Mouse (Mus musculus): Measurements from ENCODE around the gene Robo4. TPM values are rescaled to one million over a fixed set of nuclear protein-coding genes. Genes with fewer than 3 reads are reported as not detected.

Gene Robo4
- polyA plus RNA-seq, 1 experiment from 2014 or later, result 7.0 TPM

- Histone ChIP-seq H3K9ac (ENCODE audit: low read length) (peak overlapping the region; percentile 46; the same call in 1 of the 2 replicates), H3K27ac (ENCODE audit: low read depth, low read length) (no peak overlapping the region)
Measured at GRCm38 (mm10) chr9:37432026-37432666, 30.4 kb downstream of the Robo4 start.

GRCm38 (mm10) chr9:37432720-37433421 is 31.2 kb downstream of the Robo4 start, which contains the start of gene Robo3:
Robo3 (minus strand) TSS chr9:37433246.
- Histone ChIP-seq H3K36me3 (ENCODE audit: control insufficient read depth, insufficient read depth, low read length) (no peaks in the 10 kb centered on the region), H3K27ac (ENCODE audit: low read depth, low read length) (no peak within 1 kb of the TSS), H3K9ac (ENCODE audit: low read length) (peak within 1 kb of the TSS; percentile 46), H3K9me3 (ENCODE audit: control insufficient read depth, low read length) (no peaks in the 10 kb centered on the region), H3K4me1 (replicated peaks; ENCODE audit: control insufficient read depth, insufficient read depth, low read length) (peaks cover 17% of the 10 kb centered on the region), H3K4me2 (ENCODE audit: low read depth, low read length, severe bottlenecking) (peak within 1 kb of the TSS; percentile 74), H3K4me3 (ENCODE audit: low read depth, low read length) (peak within 1 kb of the TSS; percentile 40), H3K27me3 (ENCODE audit: control insufficient read depth, insufficient read depth, low read length) (peaks cover 59% of the 10 kb centered on the region)
- DNase-seq (ENCODE audit: low spot score), result peak; percentile 72
- peak; percentile 59 for ATAC-seq (replicated peaks; ENCODE audit: low FRiP score)
- under 1% methylated on average over 34 of the region's 40 CpGs for WGBS

More at GRCm38 (mm10) chr9:37432026-37432666, 30.4 kb downstream of the Robo4 start:
- peak overlapping the region; percentile 74 for H3K4me2 ChIP-seq (ENCODE audit: low read depth, low read length, severe bottlenecking)
- H3K27me3 ChIP-seq (ENCODE audit: control insufficient read depth, insufficient read depth, low read length), result peaks cover 59% of the 10 kb centered on the region
- no peaks in the 10 kb centered on the region for H3K9me3 ChIP-seq (ENCODE audit: control insufficient read depth, low read length)
- peak; percentile 82 for DNase-seq (ENCODE audit: low spot score)
- no peaks in the 10 kb centered on the region for H3K36me3 ChIP-seq (ENCODE audit: control insufficient read depth, insufficient read depth, low read length)
- H3K4me3 ChIP-seq (ENCODE audit: low read depth, low read length), result peak overlapping the region; percentile 40
- peak; percentile 71 for ATAC-seq (replicated peaks; ENCODE audit: low FRiP score)
- peaks cover 17% of the 10 kb centered on the region for H3K4me1 ChIP-seq (replicated peaks; ENCODE audit: control insufficient read depth, insufficient read depth, low read length)
- 1% methylated on average over 16 of the region's 17 CpGs for WGBS

DNA sequence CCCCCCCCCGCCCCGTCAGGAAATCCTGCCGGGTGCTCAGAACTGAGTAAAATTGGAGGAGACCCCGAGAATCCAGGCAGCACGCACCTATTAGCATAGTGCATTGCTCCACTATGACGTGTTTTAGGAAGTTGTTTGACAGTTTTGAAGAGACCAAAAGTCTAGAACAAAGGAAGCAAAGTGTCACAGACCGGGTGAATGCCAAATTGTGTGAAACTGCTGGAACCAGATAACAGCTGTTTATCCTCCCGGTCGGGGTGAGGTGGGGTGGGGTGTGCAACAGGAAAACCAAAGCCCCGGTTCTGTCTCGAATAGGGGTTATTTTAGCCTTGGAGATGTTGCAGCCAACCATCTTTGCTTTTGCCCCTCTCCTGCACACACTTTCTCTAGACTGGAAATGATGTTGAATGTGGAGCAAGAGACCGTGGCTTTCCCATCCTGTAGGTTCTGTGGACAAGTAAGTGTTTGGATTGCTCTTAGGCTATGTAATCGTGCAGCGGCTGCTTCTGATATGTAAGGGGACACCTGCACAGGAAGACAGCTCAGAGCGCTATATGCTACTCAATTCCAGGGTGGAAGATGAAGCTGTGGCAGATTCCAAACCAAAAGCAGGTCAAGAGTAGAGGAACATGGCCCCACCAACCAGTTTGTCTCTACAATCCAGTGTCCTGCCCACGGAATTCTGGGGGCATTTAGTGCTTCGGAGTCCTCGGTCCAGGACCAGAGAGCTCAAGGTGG is 32.3 kb downstream of the Robo4 start:
- ATAC-seq (replicated peaks; ENCODE audit: low FRiP score) (no peak), DNase-seq (ENCODE audit: low spot score) (no peak)
- peaks cover 17% of the 10 kb centered on the region for H3K4me1 ChIP-seq (replicated peaks; ENCODE audit: control insufficient read depth, insufficient read depth, low read length)

DNA sequence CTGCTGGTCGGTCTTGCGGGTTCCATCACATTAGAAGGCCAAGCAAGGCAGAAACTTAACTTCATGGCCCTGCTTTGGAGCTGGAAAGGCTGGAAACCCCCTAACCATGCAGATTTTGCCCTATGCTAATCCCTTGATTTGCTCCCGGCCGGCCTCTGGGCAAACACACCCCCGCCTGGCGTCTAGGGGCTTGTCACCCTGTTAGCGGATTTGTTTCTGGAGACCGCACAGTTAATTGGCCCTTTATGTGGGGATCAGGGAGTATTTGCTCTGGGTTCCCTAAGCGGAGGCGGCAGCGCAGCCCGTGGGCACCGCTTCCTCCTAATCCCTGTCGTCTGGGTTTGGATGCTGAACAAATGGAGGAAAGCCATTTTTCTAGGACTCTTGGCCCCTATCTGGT is 33.2 kb downstream of the Robo4 start:
- Histone ChIP-seq H3K36me3 (ENCODE audit: control insufficient read depth, insufficient read depth, low read length) (no peaks in the 10 kb centered on the region), H3K9me3 (ENCODE audit: control insufficient read depth, low read length) (no peaks in the 10 kb centered on the region), H3K4me1 (replicated peaks; ENCODE audit: control insufficient read depth, insufficient read depth, low read length) (peaks cover 17% of the 10 kb centered on the region), H3K27ac (ENCODE audit: low read depth, low read length) (no peak overlapping the region), H3K4me3 (ENCODE audit: low read depth, low read length) (no peak overlapping the region), H3K27me3 (ENCODE audit: control insufficient read depth, insufficient read depth, low read length) (peaks cover 52% of the 10 kb centered on the region), H3K4me2 (ENCODE audit: low read depth, low read length, severe bottlenecking) (no peak overlapping the region), H3K9ac (ENCODE audit: low read length) (no peak overlapping the region)
- 3% methylated on average over 14 of the region's 14 CpGs for WGBS
- no peak for ATAC-seq (replicated peaks; ENCODE audit: low FRiP score)
- peak; percentile 70 for DNase-seq (ENCODE audit: low spot score)

More for the DNA sequence above, 32.3 kb downstream of the Robo4 start:
- no peak overlapping the region for H3K4me3 ChIP-seq (ENCODE audit: low read depth, low read length)
- 2% methylated on average over 18 of the region's 18 CpGs for WGBS
- H3K27ac ChIP-seq (ENCODE audit: low read depth, low read length), result no peak overlapping the region
- no peak overlapping the region for H3K9ac ChIP-seq (ENCODE audit: low read length)
- H3K27me3 ChIP-seq (ENCODE audit: control insufficient read depth, insufficient read depth, low read length), result peaks cover 58% of the 10 kb centered on the region
- H3K4me2 ChIP-seq (ENCODE audit: low read depth, low read length, severe bottlenecking), result peak overlapping the region; percentile 74
- H3K9me3 ChIP-seq (ENCODE audit: control insufficient read depth, low read length), result no peaks in the 10 kb centered on the region
- no peaks in the 10 kb centered on the region for H3K36me3 ChIP-seq (ENCODE audit: control insufficient read depth, insufficient read depth, low read length)

DNA sequence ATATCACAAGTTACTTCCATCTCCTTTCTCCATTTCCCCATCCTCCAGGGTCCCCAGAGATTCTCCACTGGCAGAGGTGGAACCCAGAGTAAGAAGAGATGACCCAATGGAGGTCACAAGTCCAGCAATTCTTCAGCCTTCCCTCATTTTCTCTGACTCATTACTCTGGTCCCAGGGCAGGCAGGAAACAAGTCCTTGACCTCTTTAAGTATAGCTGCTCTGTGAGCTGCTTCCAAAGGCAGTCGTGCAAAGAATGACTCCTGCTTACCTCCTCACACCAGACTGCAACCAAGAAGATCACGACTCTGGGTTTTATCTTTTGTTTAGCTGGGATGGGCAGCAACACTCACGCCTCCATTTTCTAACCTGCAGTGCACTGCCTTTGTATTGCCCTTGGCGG is 33.9 kb downstream of the Robo4 start:
- Histone ChIP-seq H3K36me3 (ENCODE audit: control insufficient read depth, insufficient read depth, low read length) (no peaks in the 10 kb centered on the region), H3K9ac (ENCODE audit: low read length) (no peak overlapping the region), H3K4me1 (replicated peaks; ENCODE audit: control insufficient read depth, insufficient read depth, low read length) (peaks cover 17% of the 10 kb centered on the region), H3K4me3 (ENCODE audit: low read depth, low read length) (no peak overlapping the region), H3K27me3 (ENCODE audit: control insufficient read depth, insufficient read depth, low read length) (peaks cover 51% of the 10 kb centered on the region), H3K9me3 (ENCODE audit: control insufficient read depth, low read length) (no peaks in the 10 kb centered on the region), H3K4me2 (ENCODE audit: low read depth, low read length, severe bottlenecking) (no peak overlapping the region), H3K27ac (ENCODE audit: low read depth, low read length) (no peak overlapping the region)
- ATAC-seq (replicated peaks; ENCODE audit: low FRiP score) (no peak), DNase-seq (ENCODE audit: low spot score) (no peak)
- 4% methylated on average over 4 of the region's 4 CpGs for whole genome bisulfite sequencing

GRCm38 (mm10) chr9:37437772-37438735 is 36.4 kb downstream of the Robo4 start:
- peak; percentile 49; the same call in 1 of the 2 replicates for ATAC-seq (replicated peaks; ENCODE audit: low FRiP score)
- no peak overlapping the region for H3K9ac ChIP-seq (ENCODE audit: low read length)
- DNase-seq (ENCODE audit: low spot score), result no peak
- no peak overlapping the region for H3K4me2 ChIP-seq (ENCODE audit: low read depth, low read length, severe bottlenecking)
- H3K36me3 ChIP-seq (ENCODE audit: control insufficient read depth, insufficient read depth, low read length), result no peaks in the 10 kb centered on the region
- 53% methylated on average over 3 of the region's 3 CpGs for WGBS
- H3K4me3 ChIP-seq (ENCODE audit: low read depth, low read length), result no peak overlapping the region
- peaks cover 28% of the 10 kb centered on the region for H3K27me3 ChIP-seq (ENCODE audit: control insufficient read depth, insufficient read depth, low read length)
- H3K4me1 ChIP-seq (replicated peaks; ENCODE audit: control insufficient read depth, insufficient read depth, low read length), result peaks cover 10% of the 10 kb centered on the region
- H3K27ac ChIP-seq (ENCODE audit: low read depth, low read length), result no peak overlapping the region
- H3K9me3 ChIP-seq (ENCODE audit: control insufficient read depth, low read length), result no peaks in the 10 kb centered on the region

DNA sequence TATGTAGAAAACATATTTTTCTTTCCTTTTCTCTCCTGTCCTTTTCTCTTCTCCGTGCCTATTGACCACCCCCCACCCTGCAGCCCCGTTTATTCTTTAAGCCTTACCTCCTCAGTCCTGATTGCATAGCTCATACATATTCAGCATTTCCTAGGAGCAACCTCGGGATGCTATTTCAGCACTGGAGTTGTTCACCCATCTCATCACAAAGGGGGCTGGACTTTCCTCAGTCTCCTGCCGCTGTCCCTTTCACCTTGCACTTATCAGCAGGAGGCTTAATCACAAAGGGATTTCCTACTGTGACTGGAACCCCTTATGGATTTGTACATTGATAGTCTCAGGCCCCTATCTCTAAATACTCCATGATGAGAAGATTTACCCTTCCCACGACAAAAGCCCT is 50.7 kb downstream of the Robo4 start:
- ATAC-seq (replicated peaks; ENCODE audit: low FRiP score) (no peak), DNase-seq (ENCODE audit: low spot score) (no peak)
- Histone ChIP-seq H3K9ac (ENCODE audit: low read length) (no peak overlapping the region), H3K27ac (ENCODE audit: low read depth, low read length) (peak overlapping the region; percentile 57; the same call in 1 of the 2 replicates), H3K4me2 (ENCODE audit: low read depth, low read length, severe bottlenecking) (peak overlapping the region; percentile 24; the same call in 1 of the 2 replicates), H3K27me3 (ENCODE audit: control insufficient read depth, insufficient read depth, low read length) (peaks cover 11% of the 10 kb centered on the region), H3K36me3 (ENCODE audit: control insufficient read depth, insufficient read depth, low read length) (no peaks in the 10 kb centered on the region), H3K9me3 (ENCODE audit: control insufficient read depth, low read length) (no peaks in the 10 kb centered on the region), H3K4me3 (ENCODE audit: low read depth, low read length) (no peak overlapping the region), H3K4me1 (replicated peaks; ENCODE audit: control insufficient read depth, insufficient read depth, low read length) (peaks cover 42% of the 10 kb centered on the region)
- WGBS, result under 1% methylated on average over 5 of the region's 5 CpGs
